Mouse (Mus musculus): Measurements from ENCODE around the gene Pim2. TPM values are rescaled to one million over a fixed set of nuclear protein-coding genes. Genes with fewer than 3 reads are reported as not detected.

The Pim2 gene
- polyA plus RNA-seq, 1 experiment from 2014 or later: 6.2 TPM

Other genes starting within 250 kb of the Pim2 start
- gene Syp, start 239.8 kb upstream of the Pim2 start, polyA plus RNA-seq (2016; fragmentation: Nextera tagmentation; extraction: Ambion mirVana): 0.83 and 1.1 TPM in 2 replicates
- 7.2 and 7.4 TPM in 2 replicates for gene Prickle3, start 221.0 kb upstream of the Pim2 start, polyA plus RNA-seq (2016; fragmentation: Nextera tagmentation; extraction: Ambion mirVana)
- gene Plp2, start 206.9 kb upstream of the Pim2 start, polyA plus RNA-seq (2016; fragmentation: Nextera tagmentation; extraction: Ambion mirVana): 68.9 and 76.6 TPM in 2 replicates
- gene Magix, start 197.0 kb upstream of the Pim2 start, polyA plus RNA-seq (2016; fragmentation: Nextera tagmentation; extraction: Ambion mirVana): 0.31 TPM in 1 of 2 replicates, not detected in the other
- 42.9 and 43.2 TPM in 2 replicates for gene Gpkow, start 181.1 kb upstream of the Pim2 start, polyA plus RNA-seq (2016; fragmentation: Nextera tagmentation; extraction: Ambion mirVana)
- gene Wdr45, start 163.9 kb upstream of the Pim2 start, polyA plus RNA-seq (2016; fragmentation: Nextera tagmentation; extraction: Ambion mirVana): 27.5 and 29.1 TPM in 2 replicates
- gene Gm45208, start 156.0 kb upstream of the Pim2 start, polyA plus RNA-seq (2016; fragmentation: Nextera tagmentation; extraction: Ambion mirVana): 0.96 TPM in 1 of 2 replicates, not detected in the other
- gene Praf2, start 149.8 kb upstream of the Pim2 start, polyA plus RNA-seq (2016; fragmentation: Nextera tagmentation; extraction: Ambion mirVana): 66.5 and 70.9 TPM in 2 replicates
- 22.5 and 24.8 TPM in 2 replicates for gene Ccdc120, start 127.4 kb upstream of the Pim2 start, polyA plus RNA-seq (2016; fragmentation: Nextera tagmentation; extraction: Ambion mirVana)
- gene Tfe3, start 115.7 kb upstream of the Pim2 start, polyA plus RNA-seq (2016; fragmentation: Nextera tagmentation; extraction: Ambion mirVana): 27.7 and 30.4 TPM in 2 replicates
- gene Gripap1, start 88.5 kb upstream of the Pim2 start, polyA plus RNA-seq (2016; fragmentation: Nextera tagmentation; extraction: Ambion mirVana): 43.5 and 44.7 TPM in 2 replicates
- 0.80 and 0.90 TPM in 2 replicates for gene Kcnd1, start 56.0 kb upstream of the Pim2 start, polyA plus RNA-seq (2016; fragmentation: Nextera tagmentation; extraction: Ambion mirVana)
- 58.0 and 67.0 TPM in 2 replicates for gene Otud5, start 36.9 kb upstream of the Pim2 start, polyA plus RNA-seq (2016; fragmentation: Nextera tagmentation; extraction: Ambion mirVana)
- gene Slc35a2, start 5.8 kb downstream of the Pim2 start, polyA plus RNA-seq (2016; fragmentation: Nextera tagmentation; extraction: Ambion mirVana): 26.8 and 30.8 TPM in 2 replicates
- gene Pqbp1, start 21.0 kb downstream of the Pim2 start, polyA plus RNA-seq (2016; fragmentation: Nextera tagmentation; extraction: Ambion mirVana): 147 and 149 TPM in 2 replicates
- 153 and 159 TPM in 2 replicates for gene Timm17b, start 21.1 kb downstream of the Pim2 start, polyA plus RNA-seq (2016; fragmentation: Nextera tagmentation; extraction: Ambion mirVana)
- gene Gm10491, start 29.6 kb downstream of the Pim2 start, polyA plus RNA-seq (2016; fragmentation: Nextera tagmentation; extraction: Ambion mirVana): not detected in 2 replicates
- gene Gm10490, start 31.3 kb downstream of the Pim2 start, polyA plus RNA-seq (2016; fragmentation: Nextera tagmentation; extraction: Ambion mirVana): not detected in 2 replicates
- 0.35 and 0.99 TPM in 2 replicates for gene Pcsk1n, start 41.6 kb downstream of the Pim2 start, polyA plus RNA-seq (2016; fragmentation: Nextera tagmentation; extraction: Ambion mirVana)
- not detected in 2 replicates for gene Eras, start 50.3 kb downstream of the Pim2 start, polyA plus RNA-seq (2016; fragmentation: Nextera tagmentation; extraction: Ambion mirVana)
- 52.9 and 53.6 TPM in 2 replicates for gene Hdac6, start 69.6 kb downstream of the Pim2 start, polyA plus RNA-seq (2016; fragmentation: Nextera tagmentation; extraction: Ambion mirVana)
- 2.0 and 2.3 TPM in 2 replicates for gene Gata1, start 99.8 kb downstream of the Pim2 start, polyA plus RNA-seq (2016; fragmentation: Nextera tagmentation; extraction: Ambion mirVana)
- not detected in 2 replicates for gene Glod5, start 140.2 kb downstream of the Pim2 start, polyA plus RNA-seq (2016; fragmentation: Nextera tagmentation; extraction: Ambion mirVana)
- 87.7 and 90.6 TPM in 2 replicates for gene Suv39h1, start 196.5 kb downstream of the Pim2 start, polyA plus RNA-seq (2016; fragmentation: Nextera tagmentation; extraction: Ambion mirVana)
- 0.10 and 0.31 TPM in 2 replicates for gene Was, start 212.2 kb downstream of the Pim2 start, polyA plus RNA-seq (2016; fragmentation: Nextera tagmentation; extraction: Ambion mirVana)

Measured in limb, embryonic 12.5 days (tissue).